In the genomic region with DNA sequence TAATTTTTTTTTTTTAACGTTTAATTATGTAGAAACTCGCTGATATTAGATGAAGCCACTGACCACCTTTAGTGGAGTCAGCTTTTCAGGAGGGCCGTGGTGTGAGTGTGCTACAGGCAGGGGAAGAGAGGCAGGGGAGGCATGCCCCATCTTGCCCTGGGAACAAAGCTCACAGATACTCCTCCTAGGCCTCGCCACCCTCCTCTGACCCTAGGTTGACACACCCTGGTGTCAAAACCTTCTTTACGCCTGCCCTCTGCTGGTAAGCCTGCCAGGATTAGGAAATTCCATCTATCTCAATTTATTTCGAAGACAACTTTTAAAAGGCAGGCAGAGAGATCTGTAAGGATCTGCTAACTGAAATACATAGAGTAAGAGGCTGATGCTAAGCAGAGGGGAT, we compare ENCODE assay signal across 10 mouse cellular contexts.
DNase-seq lines count a peak whose midpoint lies in the region; ATAC-seq and TF ChIP-seq lines count a peak whose summit lies in the region.
"Had no signal": no experiment of that assay in that cellular context is flagged by ENCODE, and none has a peak within 500 bp of the region (broad histone marks: within the 10 kb centered on the region; RNA-seq: fewer than 3 reads in every experiment).

No protein-coding gene starts in this region.

- peak; percentile 43 for TF ChIP-seq CTCF in liver, adult 2 months (IDR thresholded peaks at IDR 0.05; ENCODE audit: low read depth, low read length)

- no peak overlapping the region for H3K4me3 ChIP-seq in liver, adult 2 months (ENCODE audit: insufficient read depth, low read depth, low read length)
- no peak overlapping the region for H3K4me3 ChIP-seq in liver, embryonic 12.5 days
- no peak overlapping the region for H3K4me3 ChIP-seq in forebrain, embryonic 15.5 days
- H3K4me3 ChIP-seq: embryonic facial prominence, embryonic 15.5 days had no signal

- 53% methylated on average over 6 of the region's 6 CpGs for WGBS in liver, adult 2 months
- WGBS in liver, embryonic 12.5 days (ENCODE audit: insufficient replicate concordance), result 52% methylated on average over 6 of the region's 6 CpGs
- WGBS in forebrain, embryonic 15.5 days, result 49% methylated on average over 6 of the region's 6 CpGs

- no peaks in the 10 kb centered on the region for H3K27me3 ChIP-seq in liver, adult 2 months (ENCODE audit: control insufficient read depth, insufficient read depth, low read length)
- H3K27me3 ChIP-seq in liver, embryonic 12.5 days (replicated peaks), result peaks cover 10% of the 10 kb centered on the region
- H3K27me3 ChIP-seq in forebrain, embryonic 15.5 days, result no peaks in the 10 kb centered on the region
- H3K27me3 ChIP-seq: embryonic facial prominence, embryonic 15.5 days had no signal

- H3K4me2 ChIP-seq in liver, embryonic 12.5 days, result no peak overlapping the region
- no peak overlapping the region for H3K4me2 ChIP-seq in forebrain, embryonic 15.5 days (replicated peaks)
- H3K4me2 ChIP-seq: embryonic facial prominence, embryonic 15.5 days; heart, embryonic 11.5 days had no signal

- H3K4me1 ChIP-seq in liver, adult 2 months (ENCODE audit: control insufficient read depth, insufficient read depth, low read length), result peaks cover 6% of the 10 kb centered on the region; the same call in 1 of the 2 replicates
- peaks cover 25% of the 10 kb centered on the region for H3K4me1 ChIP-seq in liver, embryonic 12.5 days
- 0 out of 2 replicates have a peak, but pooled peaks cover 4% of the 10 kb centered on the region for H3K4me1 ChIP-seq in forebrain, embryonic 15.5 days
- H3K4me1 ChIP-seq: embryonic facial prominence, embryonic 15.5 days had no signal

- no peaks in the 10 kb centered on the region for H3K36me3 ChIP-seq in liver, adult 2 months (ENCODE audit: control insufficient read depth, insufficient read depth, low read length)
- no peaks in the 10 kb centered on the region for H3K36me3 ChIP-seq in liver, embryonic 12.5 days
- no peaks in the 10 kb centered on the region for H3K36me3 ChIP-seq in forebrain, embryonic 15.5 days
- H3K36me3 ChIP-seq: embryonic facial prominence, embryonic 15.5 days had no signal

- no peak overlapping the region for H3K27ac ChIP-seq in liver, adult 2 months (replicated peaks; ENCODE audit: insufficient read depth, low read depth, low read length)
- no peak overlapping the region for H3K27ac ChIP-seq in liver, embryonic 12.5 days
- H3K27ac ChIP-seq in forebrain, embryonic 15.5 days (replicated peaks), result no peak overlapping the region
- H3K27ac ChIP-seq: embryonic facial prominence, embryonic 15.5 days had no signal

- no peak overlapping the region for H3K9ac ChIP-seq in liver, adult 2 months (ENCODE audit: low read depth, low read length)
- H3K9ac ChIP-seq in liver, embryonic 12.5 days, result no peak overlapping the region
- no peak overlapping the region for H3K9ac ChIP-seq in forebrain, embryonic 15.5 days (replicated peaks)
- H3K9ac ChIP-seq: embryonic facial prominence, embryonic 15.5 days had no signal

- TF ChIP-seq POLR2A in liver, adult 2 months (IDR thresholded peaks at IDR 0.05; ENCODE audit: extremely low read depth, insufficient read depth, low read length), result no peak

- no peak for ATAC-seq in liver, embryonic 12.5 days
- no peak for ATAC-seq in forebrain, embryonic 15.5 days (replicated peaks)

- peaks cover 13% of the 10 kb centered on the region; the same call in 1 of the 2 replicates for H3K79me2 ChIP-seq in liver, adult 2 months (ENCODE audit: control insufficient read depth, insufficient read depth, low read length)

- peak; percentile 33 for DNase-seq in adrenal gland, postnatal 14 days
- DNase-seq in adrenal gland, postnatal 10 days, result no peak
- DNase-seq in liver, adult 2 months (ENCODE audit: extremely low read depth, low read depth, low spot score), result peak; percentile 49
- peak; percentile 56 for DNase-seq in R1 (ENCODE audit: low read depth, low spot score)
- DNase-seq in lung, postnatal 25 days (ENCODE audit: low spot score), result peak; percentile 53
- DNase-seq in layer of hippocampus, adult 11-12 months (ENCODE audit: low spot score), result no peak

- no peaks in the 10 kb centered on the region for H3K9me3 ChIP-seq in liver, embryonic 12.5 days (replicated peaks)
- no peaks in the 10 kb centered on the region for H3K9me3 ChIP-seq in forebrain, embryonic 15.5 days
- H3K9me3 ChIP-seq: embryonic facial prominence, embryonic 15.5 days had no signal

Comparison
In these comparisons a context has a peak if more than half of its experiments do, and no peak if none do; other contexts are left out.
1. DNase-seq: peak in adrenal gland, postnatal 14 days (single experiment), liver, adult 2 months (single experiment), R1 (single experiment) and lung, postnatal 25 days (single experiment); none in adrenal gland, postnatal 10 days (single experiment) and layer of hippocampus, adult 11-12 months (single experiment).